Mouse (Mus musculus): ENCODE measurements around the gene Flvcr2.

GRCm38 (mm10) chr12:85703507-85703906, 42.8 kb upstream of the Flvcr2 start:
- TF ChIP-seq CTCF (IDR thresholded peaks at IDR 0.05; ENCODE audit: low read depth, low read length) = no peak
- no peak for TF ChIP-seq POLR2A (IDR thresholded peaks at IDR 0.05; ENCODE audit: extremely low read depth, insufficient read depth, low read length)

Measured in liver, adult 2 months (tissue).